Mouse (Mus musculus): ENCODE data around the gene Zswim3.

Gene Zswim3

GRCm38 (mm10) chr2:164823969-164824368 lies 19.1 kb downstream of the Zswim3 start:
- TF ChIP-seq CTCF (conservative IDR thresholded peaks at IDR 0.05; ENCODE audit: low read length), result no peak
- peak; percentile 54; the same call in 1 of the 2 replicates for TF ChIP-seq NANOG (IDR thresholded peaks at IDR 0.05; ENCODE audit: borderline replicate concordance, low read length)
- Histone ChIP-seq H3K36me3 (ENCODE audit: insufficient read depth, low read length) (peaks cover 77% of the 10 kb centered on the region), H3K9me3 (ENCODE audit: low read length) (no peaks in the 10 kb centered on the region), H3K27me3 (ENCODE audit: insufficient read depth, low read length) (no peaks in the 10 kb centered on the region), H3K4me3 (replicated peaks; ENCODE audit: low read length) (peak overlapping the region; percentile 93), H3K4me1 (replicated peaks; ENCODE audit: low read depth, low read length) (peaks cover 89% of the 10 kb centered on the region)

DNA sequence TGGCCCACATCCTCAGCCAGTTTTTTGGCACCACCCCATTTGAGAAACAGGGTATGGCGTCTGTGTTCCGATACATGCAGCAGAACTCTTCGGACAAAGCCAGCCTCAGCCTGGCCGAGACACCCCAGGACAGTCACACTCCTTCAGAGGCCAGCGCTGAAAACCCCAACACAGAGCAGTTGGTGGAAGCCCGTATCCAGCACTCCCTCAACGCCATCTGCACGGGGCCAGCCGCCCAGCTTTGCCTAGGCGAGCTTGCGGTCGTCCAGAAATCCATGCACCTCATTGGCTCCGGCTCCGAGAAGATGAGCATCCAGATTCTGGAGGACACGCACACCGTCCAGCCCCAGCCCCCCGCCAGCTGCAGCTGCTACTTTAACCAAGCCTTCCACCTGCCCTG lies 20.6 kb downstream of the Zswim3 start:
- peaks cover 66% of the 10 kb centered on the region for H3K36me3 ChIP-seq (ENCODE audit: insufficient read depth, low read length)
- TF ChIP-seq NANOG (IDR thresholded peaks at IDR 0.05; ENCODE audit: borderline replicate concordance, low read length) (no peak), POU5F1 (IDR thresholded peaks at IDR 0.05; ENCODE audit: borderline replicate concordance, low read length) (no peak), CTCF (conservative IDR thresholded peaks at IDR 0.05; ENCODE audit: low read length) (no peak)
- H3K9me3 ChIP-seq (ENCODE audit: low read length), result no peaks in the 10 kb centered on the region
- no peaks in the 10 kb centered on the region for H3K27me3 ChIP-seq (ENCODE audit: insufficient read depth, low read length)
- peak overlapping the region; percentile 93 for H3K4me3 ChIP-seq (replicated peaks; ENCODE audit: low read length)
- peaks cover 89% of the 10 kb centered on the region for H3K4me1 ChIP-seq (replicated peaks; ENCODE audit: low read depth, low read length)

GRCm38 (mm10) chr2:164827146-164827850 lies 22.4 kb downstream of the Zswim3 start:
- Histone ChIP-seq H3K27me3 (ENCODE audit: insufficient read depth, low read length) (no peaks in the 10 kb centered on the region), H3K4me3 (replicated peaks; ENCODE audit: low read length) (peak overlapping the region; percentile 93), H3K36me3 (ENCODE audit: insufficient read depth, low read length) (peaks cover 56% of the 10 kb centered on the region), H3K9me3 (ENCODE audit: low read length) (no peaks in the 10 kb centered on the region), H3K4me1 (replicated peaks; ENCODE audit: low read depth, low read length) (peaks cover 86% of the 10 kb centered on the region)
- no peak for TF ChIP-seq POU5F1 (IDR thresholded peaks at IDR 0.05; ENCODE audit: borderline replicate concordance, low read length)
- no peak for TF ChIP-seq CTCF (conservative IDR thresholded peaks at IDR 0.05; ENCODE audit: low read length)
- TF ChIP-seq NANOG (IDR thresholded peaks at IDR 0.05; ENCODE audit: borderline replicate concordance, low read length), result no peak

- Histone ChIP-seq H3K36me3 (ENCODE audit: insufficient read depth, low read length) (peaks cover 56% of the 10 kb centered on the region), H3K4me3 (replicated peaks; ENCODE audit: low read length) (peak within 1 kb of the TSS; percentile 93), H3K9me3 (ENCODE audit: low read length) (no peaks in the 10 kb centered on the region), H3K4me1 (replicated peaks; ENCODE audit: low read depth, low read length) (peaks cover 94% of the 10 kb centered on the region), H3K27me3 (ENCODE audit: insufficient read depth, low read length) (no peaks in the 10 kb centered on the region)
- TF ChIP-seq CTCF (conservative IDR thresholded peaks at IDR 0.05; ENCODE audit: low read length) (no peak), NANOG (IDR thresholded peaks at IDR 0.05; ENCODE audit: borderline replicate concordance, low read length) (no peak), POU5F1 (IDR thresholded peaks at IDR 0.05; ENCODE audit: borderline replicate concordance, low read length) (no peak)
Measured at GRCm38 (mm10) chr2:164828437-164828836, 23.5 kb downstream of the Zswim3 start, which contains the start of gene Spata25. Gene Spata25, minus strand, starts transcription at chr2:164828537.

DNA sequence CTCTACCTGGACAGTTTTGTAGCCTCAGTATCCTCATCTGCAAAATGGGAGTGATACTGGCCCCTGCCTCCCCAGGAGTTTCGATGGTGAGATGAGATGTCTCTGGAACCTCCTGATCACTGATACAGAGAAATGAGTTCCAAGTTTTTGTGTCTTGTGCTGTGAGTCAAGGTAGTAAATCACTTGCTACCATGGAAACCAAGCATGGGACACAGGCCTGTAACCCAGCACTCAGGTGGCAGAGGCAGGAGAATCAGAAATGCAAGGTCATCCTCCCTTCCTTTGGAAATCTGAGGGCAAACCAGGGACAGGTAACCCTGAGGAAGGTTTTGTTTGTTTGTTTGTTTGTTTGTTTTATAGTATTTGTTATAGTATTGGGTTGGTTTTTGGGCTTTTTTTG lies 24.2 kb downstream of the Zswim3 start:
- Histone ChIP-seq H3K4me1 (replicated peaks; ENCODE audit: low read depth, low read length) (peaks cover 96% of the 10 kb centered on the region), H3K36me3 (ENCODE audit: insufficient read depth, low read length) (peaks cover 56% of the 10 kb centered on the region), H3K9me3 (ENCODE audit: low read length) (no peaks in the 10 kb centered on the region), H3K27me3 (ENCODE audit: insufficient read depth, low read length) (no peaks in the 10 kb centered on the region), H3K4me3 (replicated peaks; ENCODE audit: low read length) (0 out of 2 replicates have a peak overlapping the region, but pooled peaks have one; percentile 5)
- TF ChIP-seq POU5F1 (IDR thresholded peaks at IDR 0.05; ENCODE audit: borderline replicate concordance, low read length) (no peak), CTCF (conservative IDR thresholded peaks at IDR 0.05; ENCODE audit: low read length) (no peak), NANOG (IDR thresholded peaks at IDR 0.05; ENCODE audit: borderline replicate concordance, low read length) (no peak)

DNA sequence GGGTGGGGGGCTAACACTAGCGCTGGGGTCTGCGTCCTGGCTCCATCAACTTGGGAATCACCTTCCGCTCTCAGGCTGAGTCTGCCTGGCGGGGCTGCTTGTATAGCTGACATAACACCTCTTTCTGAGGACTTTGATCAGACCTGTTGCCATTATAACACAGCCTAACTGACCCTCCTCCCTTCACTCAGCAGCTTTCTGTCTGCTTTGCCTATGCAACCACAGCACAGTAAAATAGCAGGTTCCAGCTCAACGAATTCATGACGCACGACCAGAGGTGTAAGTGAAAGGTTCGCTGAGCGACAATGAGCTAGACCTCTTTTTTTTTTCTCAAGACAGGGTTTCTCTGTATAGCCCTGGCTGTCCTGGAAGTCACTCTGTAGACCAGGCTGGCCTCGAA lies 26.1 kb downstream of the Zswim3 start:
- no peak overlapping the region for H3K4me3 ChIP-seq (replicated peaks; ENCODE audit: low read length)
- no peaks in the 10 kb centered on the region for H3K27me3 ChIP-seq (ENCODE audit: insufficient read depth, low read length)
- H3K4me1 ChIP-seq (replicated peaks; ENCODE audit: low read depth, low read length), result peaks cover 94% of the 10 kb centered on the region
- H3K36me3 ChIP-seq (ENCODE audit: insufficient read depth, low read length), result peaks cover 53% of the 10 kb centered on the region
- TF ChIP-seq NANOG (IDR thresholded peaks at IDR 0.05; ENCODE audit: borderline replicate concordance, low read length) (no peak), CTCF (conservative IDR thresholded peaks at IDR 0.05; ENCODE audit: low read length) (no peak), POU5F1 (IDR thresholded peaks at IDR 0.05; ENCODE audit: borderline replicate concordance, low read length) (no peak)
- no peaks in the 10 kb centered on the region for H3K9me3 ChIP-seq (ENCODE audit: low read length)

GRCm38 (mm10) chr2:164832032-164832747 lies 27.3 kb downstream of the Zswim3 start:
- H3K9me3 ChIP-seq (ENCODE audit: low read length), result no peaks in the 10 kb centered on the region
- no peak for TF ChIP-seq POU5F1 (IDR thresholded peaks at IDR 0.05; ENCODE audit: borderline replicate concordance, low read length)
- TF ChIP-seq CTCF (conservative IDR thresholded peaks at IDR 0.05; ENCODE audit: low read length), result no peak
- TF ChIP-seq NANOG (IDR thresholded peaks at IDR 0.05; ENCODE audit: borderline replicate concordance, low read length), result no peak
- peak overlapping the region; percentile 91 for H3K4me3 ChIP-seq (replicated peaks; ENCODE audit: low read length)
- no peaks in the 10 kb centered on the region for H3K27me3 ChIP-seq (ENCODE audit: insufficient read depth, low read length)
- peaks cover 53% of the 10 kb centered on the region for H3K36me3 ChIP-seq (ENCODE audit: insufficient read depth, low read length)
- peaks cover 93% of the 10 kb centered on the region for H3K4me1 ChIP-seq (replicated peaks; ENCODE audit: low read depth, low read length)

DNA sequence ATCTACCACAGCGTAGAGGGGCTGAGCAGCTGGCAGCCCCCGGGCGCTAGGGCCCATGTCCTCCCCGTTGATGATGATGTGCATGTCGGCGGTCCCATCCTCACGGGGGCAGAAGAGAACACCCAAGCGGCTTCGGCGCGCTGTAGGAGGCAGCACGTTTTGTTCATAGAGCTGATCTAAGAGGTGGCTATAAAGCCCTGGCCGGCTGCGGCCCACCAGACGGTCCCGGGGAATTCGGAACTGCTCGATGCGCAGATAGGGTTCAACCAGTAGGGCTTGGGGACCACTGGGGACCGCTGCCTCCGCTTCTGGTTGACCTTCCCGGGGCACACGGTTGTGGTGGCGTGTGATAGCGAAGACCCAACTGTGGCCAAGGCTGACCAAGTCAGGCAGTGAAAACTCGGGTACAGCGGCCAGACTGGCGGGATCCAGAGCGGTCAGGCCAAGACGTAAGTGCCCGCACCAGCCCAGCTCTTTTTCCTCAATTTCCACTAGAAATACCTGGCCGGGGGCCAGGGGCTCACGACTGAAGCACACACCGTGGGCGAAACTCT lies 27.9 kb downstream of the Zswim3 start, which contains the start of gene Ctsa:
Ctsa (plus strand) TSS at position 126 of the 554 bp plus-strand sequence.
- no peaks in the 10 kb centered on the region for H3K9me3 ChIP-seq (ENCODE audit: low read length)
- H3K4me1 ChIP-seq (replicated peaks; ENCODE audit: low read depth, low read length), result peaks cover 91% of the 10 kb centered on the region
- no peak for TF ChIP-seq POU5F1 (IDR thresholded peaks at IDR 0.05; ENCODE audit: borderline replicate concordance, low read length)
- TF ChIP-seq NANOG (IDR thresholded peaks at IDR 0.05; ENCODE audit: borderline replicate concordance, low read length), result no peak
- TF ChIP-seq CTCF (conservative IDR thresholded peaks at IDR 0.05; ENCODE audit: low read length), result 0 out of 2 replicates have a peak, but pooled peaks have one; percentile 2
- H3K27me3 ChIP-seq (ENCODE audit: insufficient read depth, low read length), result no peaks in the 10 kb centered on the region
- H3K36me3 ChIP-seq (ENCODE audit: insufficient read depth, low read length), result peaks cover 52% of the 10 kb centered on the region
- peak within 1 kb of the TSS; percentile 91 for H3K4me3 ChIP-seq (replicated peaks; ENCODE audit: low read length)
